Mouse (Mus musculus): Measurements from ENCODE around the gene Sp2. TPM values are rescaled to one million over a fixed set of nuclear protein-coding genes. Genes with fewer than 3 reads are reported as not detected.

The Sp2 gene
- polyA plus RNA-seq, 1 experiment from 2014 or later = 17.9 TPM

GRCm38 (mm10) chr11:96929766-96930331, 52.9 kb downstream of the Sp2 start:
- Histone ChIP-seq H3K27me3 (peaks cover 9% of the 10 kb centered on the region; the same call in 1 of the 2 replicates), H3K27ac (peak overlapping the region; percentile 96), H3K36me3 (no peaks in the 10 kb centered on the region), H3K4me1 (peaks cover 29% of the 10 kb centered on the region), H3K4me2 (peak overlapping the region; percentile 51), H3K9ac (peak overlapping the region; percentile 44), H3K4me3 (peak overlapping the region; percentile 42), H3K9me3 (no peaks in the 10 kb centered on the region)
- WGBS = 37% methylated on average over 9 of the region's 9 CpGs
- ATAC-seq (ENCODE audit: borderline replicate concordance, extremely low read depth, low FRiP score, low TSS enrichment) = peak; percentile 21; the same call in 1 of the 2 replicates

GRCm38 (mm10) chr11:96929096-96929765, 53.5 kb downstream of the Sp2 start:
- H3K4me3 ChIP-seq = peak overlapping the region; percentile 42
- ATAC-seq (ENCODE audit: borderline replicate concordance, extremely low read depth, low FRiP score, low TSS enrichment) = peak; percentile 77
- WGBS = 7% methylated on average over 13 of the region's 13 CpGs
- peak overlapping the region; percentile 51 for H3K4me2 ChIP-seq
- peaks cover 9% of the 10 kb centered on the region; the same call in 1 of the 2 replicates for H3K27me3 ChIP-seq
- H3K36me3 ChIP-seq = no peaks in the 10 kb centered on the region
- peak overlapping the region; percentile 44 for H3K9ac ChIP-seq
- no peaks in the 10 kb centered on the region for H3K9me3 ChIP-seq
- H3K27ac ChIP-seq = peak overlapping the region; percentile 96
- peaks cover 23% of the 10 kb centered on the region for H3K4me1 ChIP-seq

GRCm38 (mm10) chr11:96928691-96929090, 54.1 kb downstream of the Sp2 start:
- 5% methylated on average over 5 of the region's 5 CpGs for WGBS
- Histone ChIP-seq H3K9ac (no peak overlapping the region), H3K4me2 (peak overlapping the region; percentile 51), H3K4me1 (peaks cover 19% of the 10 kb centered on the region), H3K36me3 (no peaks in the 10 kb centered on the region), H3K4me3 (peak overlapping the region; percentile 42), H3K27ac (peak overlapping the region; percentile 96), H3K9me3 (no peaks in the 10 kb centered on the region), H3K27me3 (peaks cover 9% of the 10 kb centered on the region; the same call in 1 of the 2 replicates)
- ATAC-seq (ENCODE audit: borderline replicate concordance, extremely low read depth, low FRiP score, low TSS enrichment) = peak; percentile 53; the same call in 1 of the 2 replicates

- peak within 1 kb of the TSS; percentile 51 for H3K4me2 ChIP-seq
- peak within 1 kb of the TSS; percentile 42 for H3K4me3 ChIP-seq
- peaks cover 9% of the 10 kb centered on the region; the same call in 1 of the 2 replicates for H3K27me3 ChIP-seq
- H3K36me3 ChIP-seq = no peaks in the 10 kb centered on the region
- ATAC-seq (ENCODE audit: borderline replicate concordance, extremely low read depth, low FRiP score, low TSS enrichment) = no peak
- WGBS = 47% methylated on average over 2 of the region's 2 CpGs
- peak within 1 kb of the TSS; percentile 96 for H3K27ac ChIP-seq
- no peaks in the 10 kb centered on the region for H3K9me3 ChIP-seq
- H3K4me1 ChIP-seq = peaks cover 14% of the 10 kb centered on the region
- H3K9ac ChIP-seq = no peak within 1 kb of the TSS
Measured at GRCm38 (mm10) chr11:96928088-96928487, 54.7 kb downstream of the Sp2 start, which contains the start of gene Prr15l. Gene Prr15l, plus strand, starts transcription at chr11:96928104.

DNA sequence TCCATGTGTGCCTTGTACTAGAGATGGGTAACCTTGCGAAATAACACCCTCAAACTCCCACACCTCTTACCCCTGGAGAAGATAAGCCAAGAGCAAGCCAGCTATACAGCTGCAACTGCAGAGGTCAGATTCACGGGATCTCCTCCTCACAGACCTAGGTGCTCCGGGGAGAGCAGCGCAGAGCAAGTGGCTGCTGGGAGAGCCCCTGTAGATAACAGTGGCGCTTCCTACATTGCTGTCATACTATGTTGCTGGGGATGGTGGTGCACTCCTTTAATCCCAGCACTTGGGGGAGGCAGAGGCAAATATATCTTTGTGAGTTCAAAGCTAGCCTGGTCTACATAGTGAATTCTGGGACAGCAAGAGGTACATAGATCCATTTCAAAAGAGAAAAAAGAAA, 56.2 kb downstream of the Sp2 start:
- Histone ChIP-seq H3K4me1 (peaks cover 11% of the 10 kb centered on the region), H3K4me3 (no peak overlapping the region)
- no peak for ATAC-seq (ENCODE audit: borderline replicate concordance, extremely low read depth, low FRiP score, low TSS enrichment)

DNA sequence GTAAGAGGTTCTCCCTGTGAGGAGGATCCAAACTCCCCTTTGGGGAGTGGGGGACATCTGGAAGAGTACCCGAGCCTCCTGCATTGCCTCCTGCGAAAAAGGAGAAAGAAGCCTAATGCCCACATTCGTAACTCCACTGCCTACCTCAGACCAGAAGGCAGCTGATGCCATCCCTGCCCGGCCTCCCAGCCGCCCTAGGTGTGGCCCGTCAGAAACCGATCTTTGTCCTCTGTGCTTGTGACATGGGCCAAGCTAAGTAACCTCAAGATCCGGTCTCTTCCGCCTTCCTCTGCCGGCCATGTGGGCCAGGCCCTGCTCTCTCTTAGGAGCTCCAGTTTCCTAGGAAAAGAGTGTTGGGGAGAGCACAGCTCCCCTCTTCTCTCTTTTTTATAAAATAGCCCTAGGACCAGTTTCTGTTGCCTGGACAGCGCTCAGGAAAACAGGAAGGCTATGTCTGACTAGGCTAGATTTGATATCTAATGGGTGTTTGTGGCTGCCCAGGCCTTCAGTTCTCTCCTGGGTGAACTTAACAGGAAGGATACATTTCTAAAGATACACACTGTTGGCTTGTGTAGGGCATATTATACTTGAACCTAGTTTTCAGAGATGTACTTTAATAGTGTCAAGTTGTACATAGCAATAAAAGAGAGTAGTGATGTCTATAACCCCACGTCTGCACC, 57.1 kb downstream of the Sp2 start:
- H3K9me3 ChIP-seq = no peaks in the 10 kb centered on the region
- H3K4me2 ChIP-seq = no peak overlapping the region
- 81% methylated on average over 12 of the region's 12 CpGs for WGBS
- ATAC-seq (ENCODE audit: borderline replicate concordance, extremely low read depth, low FRiP score, low TSS enrichment) = no peak
- H3K36me3 ChIP-seq = no peaks in the 10 kb centered on the region
- no peak overlapping the region for H3K4me3 ChIP-seq
- no peak overlapping the region for H3K27ac ChIP-seq
- H3K4me1 ChIP-seq = peaks cover 11% of the 10 kb centered on the region
- H3K27me3 ChIP-seq = peaks cover 9% of the 10 kb centered on the region; the same call in 1 of the 2 replicates
- H3K9ac ChIP-seq = no peak overlapping the region

More for the DNA sequence above, 56.2 kb downstream of the Sp2 start:
- 75% methylated on average over 5 of the region's 5 CpGs for WGBS
- Histone ChIP-seq H3K4me2 (no peak overlapping the region), H3K27ac (no peak overlapping the region), H3K9ac (no peak overlapping the region), H3K36me3 (no peaks in the 10 kb centered on the region), H3K27me3 (peaks cover 9% of the 10 kb centered on the region; the same call in 1 of the 2 replicates), H3K9me3 (no peaks in the 10 kb centered on the region)

GRCm38 (mm10) chr11:96924861-96925260, 57.9 kb downstream of the Sp2 start:
- H3K9ac ChIP-seq = no peak overlapping the region
- no peak for ATAC-seq (ENCODE audit: borderline replicate concordance, extremely low read depth, low FRiP score, low TSS enrichment)

DNA sequence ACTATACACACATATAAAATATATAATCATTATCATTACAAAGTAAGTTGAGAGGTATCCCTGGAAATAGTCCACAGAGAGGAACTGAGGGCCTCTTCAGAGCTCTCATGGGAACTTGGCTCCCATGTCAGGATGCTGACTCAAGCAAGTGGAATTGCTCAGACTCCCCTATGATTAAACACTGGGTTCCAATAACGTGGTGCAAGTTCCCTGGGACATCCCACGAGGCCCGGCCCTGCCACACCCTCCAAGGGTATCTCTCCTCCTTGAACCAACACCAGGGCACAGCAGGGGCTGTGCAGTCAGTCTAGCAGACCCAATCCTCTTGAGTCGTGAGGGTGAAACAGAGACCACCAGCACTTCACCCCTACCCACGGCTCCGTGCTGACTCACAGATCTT, 63.8 kb downstream of the Sp2 start:
- no peak overlapping the region for H3K9ac ChIP-seq
- H3K9me3 ChIP-seq = no peaks in the 10 kb centered on the region
- 34% methylated on average over 6 of the region's 6 CpGs for WGBS
- no peaks in the 10 kb centered on the region for H3K36me3 ChIP-seq
- H3K4me1 ChIP-seq = peaks cover 12% of the 10 kb centered on the region
- no peak overlapping the region for H3K27ac ChIP-seq
- no peaks in the 10 kb centered on the region for H3K27me3 ChIP-seq
- no peak for ATAC-seq (ENCODE audit: borderline replicate concordance, extremely low read depth, low FRiP score, low TSS enrichment)
- H3K4me2 ChIP-seq = no peak overlapping the region
- no peak overlapping the region for H3K4me3 ChIP-seq

More at GRCm38 (mm10) chr11:96924861-96925260, 57.9 kb downstream of the Sp2 start:
- Histone ChIP-seq H3K4me1 (peaks cover 11% of the 10 kb centered on the region), H3K27me3 (peaks cover 9% of the 10 kb centered on the region; the same call in 1 of the 2 replicates), H3K4me3 (no peak overlapping the region), H3K36me3 (no peaks in the 10 kb centered on the region), H3K9me3 (no peaks in the 10 kb centered on the region), H3K4me2 (no peak overlapping the region), H3K27ac (no peak overlapping the region)
- 73% methylated on average over 11 of the region's 11 CpGs for WGBS

GRCm38 (mm10) chr11:96917415-96917814, 65.3 kb downstream of the Sp2 start:
- no peaks in the 10 kb centered on the region for H3K36me3 ChIP-seq
- no peak for ATAC-seq (ENCODE audit: borderline replicate concordance, extremely low read depth, low FRiP score, low TSS enrichment)
- H3K4me1 ChIP-seq = peaks cover 12% of the 10 kb centered on the region
- no peak overlapping the region for H3K27ac ChIP-seq
- no peaks in the 10 kb centered on the region for H3K9me3 ChIP-seq
- no peaks in the 10 kb centered on the region for H3K27me3 ChIP-seq
- no peak overlapping the region for H3K4me3 ChIP-seq
- WGBS = 90% methylated on average over 6 of the region's 6 CpGs
- H3K9ac ChIP-seq = no peak overlapping the region
- H3K4me2 ChIP-seq = no peak overlapping the region

DNA sequence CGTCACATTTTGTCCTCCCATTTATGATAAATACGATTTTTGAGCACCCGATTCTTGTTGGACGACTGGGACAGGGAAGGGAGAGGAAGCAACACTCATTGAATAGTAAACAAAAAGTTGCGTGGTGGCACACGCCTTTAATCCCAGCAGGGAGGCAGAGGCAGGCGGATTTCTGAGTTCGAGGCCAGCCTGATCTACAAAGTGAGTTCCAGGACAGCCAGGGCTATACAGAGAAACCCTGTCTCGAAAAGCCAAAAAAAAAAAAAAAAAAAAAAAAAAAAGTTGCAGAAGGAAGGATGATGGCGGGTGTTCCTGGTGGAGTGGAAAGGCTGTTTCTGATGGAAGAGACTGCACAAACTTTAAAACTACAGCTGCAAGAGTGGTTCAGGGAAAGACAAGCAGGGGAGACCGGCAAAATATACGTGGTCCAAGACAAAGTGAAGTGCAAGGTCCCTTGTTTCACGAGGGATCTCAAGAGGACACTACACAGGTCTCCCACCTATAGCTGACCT, 65.8 kb downstream of the Sp2 start:
- Histone ChIP-seq H3K27me3 (no peaks in the 10 kb centered on the region), H3K9me3 (no peaks in the 10 kb centered on the region), H3K4me1 (peaks cover 12% of the 10 kb centered on the region), H3K4me2 (peak overlapping the region; percentile 54), H3K9ac (no peak overlapping the region), H3K36me3 (no peaks in the 10 kb centered on the region), H3K27ac (no peak overlapping the region), H3K4me3 (peak overlapping the region; percentile 49)
- ATAC-seq (ENCODE audit: borderline replicate concordance, extremely low read depth, low FRiP score, low TSS enrichment) = peak; percentile 1; the same call in 1 of the 2 replicates
- WGBS = 30% methylated on average over 13 of the region's 13 CpGs

- H3K27me3 ChIP-seq = no peaks in the 10 kb centered on the region
- H3K9me3 ChIP-seq = no peaks in the 10 kb centered on the region
- peaks cover 6% of the 10 kb centered on the region for H3K36me3 ChIP-seq
- H3K9ac ChIP-seq = peak within 1 kb of the TSS; percentile 46
- peak; percentile 95 for ATAC-seq (ENCODE audit: borderline replicate concordance, extremely low read depth, low FRiP score, low TSS enrichment)
- under 1% methylated on average over 54 of the region's 55 CpGs for WGBS
- H3K4me1 ChIP-seq = peaks cover 12% of the 10 kb centered on the region
- H3K4me3 ChIP-seq = peak within 1 kb of the TSS; percentile 49
- H3K27ac ChIP-seq = no peak within 1 kb of the TSS
- peak within 1 kb of the TSS; percentile 84 for H3K4me2 ChIP-seq
Measured at GRCm38 (mm10) chr11:96916044-96916884, 66.5 kb downstream of the Sp2 start, which contains the start of gene Cdk5rap3. Gene Cdk5rap3, minus strand, starts transcription at chr11:96916496.

Measured in lung, embryonic 15.5 days (tissue).